Mouse (Mus musculus) brain, embryonic 14.5 days (tissue): Measurements from ENCODE around the gene Il9r. TPM values are rescaled to one million over a fixed set of nuclear protein-coding genes. Genes with fewer than 3 reads are reported as not detected.

ENCODE experiments used
- DNase-seq: peaks from one replicate; pipeline ENCODE4 v3.0.0-alpha.2; 2011; ENCODE audit warnings: low read depth
- CTCF ChIP-seq: fragments of 200-500 bp; IDR thresholded peaks from 2 replicates; pipeline ENCODE4 v1.5.1; 2012; ENCODE audit warnings: inconsistent platforms, mild to moderate bottlenecking, moderate library complexity, borderline replicate concordance; ENCODE audit not compliant: insufficient read depth, insufficient read length; ENCODE audit errors: extremely low read depth
- POLR2A ChIP-seq: fragments of 200-500 bp; IDR thresholded peaks from 2 replicates; pipeline ENCODE4 v1.6.1; 2012; ENCODE audit warnings: mild to moderate bottlenecking, inconsistent platforms, borderline replicate concordance; ENCODE audit not compliant: poor library complexity, insufficient read depth, insufficient read length, severe bottlenecking; ENCODE audit errors: extremely low read depth
- polyA plus RNA-seq: library from polyadenylated mRNA; depleted of rRNA; stranded (reverse); fragments of >200 nt; gene quantifications from 2 replicates; pipeline ENCODE4 v1.2.3, GENCODE M21; 2012

The Il9r gene
- polyA plus RNA-seq, 1 experiment: not detected

DNA sequence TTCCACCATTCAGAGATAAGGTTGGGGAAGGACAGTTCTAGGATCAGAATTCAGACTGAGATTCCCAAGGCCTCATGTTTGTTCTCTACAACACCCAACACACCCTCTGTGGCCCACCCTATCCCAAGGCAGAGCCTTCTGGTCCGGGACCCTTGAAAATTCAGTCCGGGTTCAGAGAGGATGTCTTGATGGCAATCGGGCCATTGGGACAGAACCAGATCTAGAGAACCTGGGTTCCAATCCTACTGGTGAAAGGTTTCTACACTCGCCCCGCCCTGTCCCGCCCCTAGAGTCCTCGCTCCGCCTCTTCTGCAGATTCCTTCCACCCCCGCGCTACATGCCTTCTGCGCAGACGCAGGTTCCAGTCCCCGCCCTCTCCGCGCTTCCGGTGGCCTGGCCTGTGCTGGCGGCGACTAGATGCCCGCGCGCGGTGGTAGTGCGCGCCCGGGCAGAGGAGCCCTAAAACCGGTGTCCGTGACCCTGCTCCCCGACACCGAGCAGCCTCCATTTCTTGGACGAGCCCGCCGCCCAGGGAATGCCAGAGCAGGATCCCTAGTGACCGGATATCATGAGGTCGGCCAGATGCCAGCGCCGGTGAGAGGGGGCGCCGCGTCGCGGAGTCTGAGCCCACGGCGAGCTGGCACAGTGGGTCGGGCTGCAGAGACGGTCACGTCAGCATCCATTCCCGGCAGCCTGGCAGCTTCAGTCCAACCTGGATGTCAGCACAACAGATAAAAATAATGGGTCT is 26.2 kb upstream of the Il9r start, which contains the start of gene Mpg:
Gene Mpg (plus strand): TSS at position 382 of the 748 bp plus-strand sequence.
- TF ChIP-seq CTCF (no peak), POLR2A (peak; percentile 92)
- DNase-seq: peak; percentile 94

DNA sequence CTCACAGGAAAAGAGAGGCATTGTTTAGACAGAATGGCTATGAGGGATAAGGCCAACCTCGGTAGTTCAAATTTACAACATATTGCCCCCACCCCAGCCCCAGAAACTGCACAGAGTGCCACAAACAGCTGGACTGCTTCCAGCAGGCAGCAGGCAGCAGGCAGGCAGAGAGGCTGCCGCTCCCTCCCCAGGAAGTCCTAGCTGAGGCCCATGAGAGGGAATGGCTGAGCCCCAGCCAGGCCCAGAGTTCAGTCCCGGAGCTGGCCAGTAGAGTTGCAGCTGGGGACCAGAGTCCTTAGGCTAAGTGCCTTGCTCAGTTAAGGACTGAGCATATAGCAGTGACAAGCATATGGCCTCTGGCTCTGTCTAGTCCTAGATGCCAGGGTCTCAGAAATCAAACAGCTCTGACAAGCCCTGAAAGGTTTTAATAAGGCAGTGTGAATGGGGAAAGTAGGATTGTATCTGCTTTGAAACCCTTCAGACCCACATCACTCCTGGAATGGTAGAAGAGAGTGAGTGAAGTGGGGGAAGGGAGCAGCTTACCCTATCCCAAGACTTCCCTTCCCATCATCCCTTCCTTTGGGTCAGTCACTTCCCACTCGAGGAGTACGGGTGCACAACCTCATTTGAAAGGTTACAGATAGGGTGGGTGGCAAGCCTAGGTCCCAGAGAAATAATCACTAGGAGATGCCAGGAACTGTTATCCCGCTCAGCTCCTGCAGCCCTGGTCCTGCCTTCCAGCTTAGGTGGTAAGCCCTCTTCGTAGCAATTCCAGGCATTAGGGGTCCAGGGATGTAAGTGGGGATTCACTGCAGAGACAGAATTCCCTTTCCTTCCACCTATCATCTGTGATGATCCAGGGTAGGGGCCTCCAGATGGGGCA is 25.4 kb upstream of the Il9r start:
- no peak for TF ChIP-seq CTCF
- TF ChIP-seq POLR2A: no peak
- DNase-seq: peak; percentile 43

DNA sequence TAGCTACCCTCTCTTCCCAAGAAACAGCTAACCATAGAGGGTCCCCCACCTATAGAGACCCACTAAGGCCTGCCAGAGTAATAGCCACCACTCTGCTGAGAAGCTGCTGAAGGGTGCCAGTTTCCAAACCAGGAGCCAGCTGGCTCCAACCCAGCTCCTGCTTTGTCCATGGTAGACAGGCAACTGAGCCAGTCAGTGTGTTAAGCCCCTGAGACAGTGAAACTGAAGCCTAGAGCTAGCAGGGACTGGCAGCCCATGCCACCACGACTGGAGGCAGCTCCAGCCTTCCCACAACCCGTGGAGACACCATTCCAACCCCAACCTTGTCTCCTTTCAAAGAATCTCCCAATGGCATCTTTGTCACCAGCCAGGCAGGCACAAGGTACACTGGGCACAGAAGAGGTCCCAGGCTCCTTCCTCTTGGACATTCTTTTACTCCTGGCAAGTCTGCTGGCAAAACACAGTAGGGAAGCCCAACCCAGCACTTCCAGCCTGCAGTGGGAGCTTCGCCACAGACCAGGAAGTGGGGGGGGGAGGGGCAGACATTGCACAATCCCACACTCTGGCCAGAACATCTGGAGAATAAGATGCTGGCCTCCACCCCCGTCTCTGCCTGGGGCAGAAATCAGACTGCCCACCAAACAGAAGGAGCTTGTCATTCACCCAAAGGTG is 24.5 kb upstream of the Il9r start:
- peak; percentile 88 for DNase-seq
- TF ChIP-seq CTCF (no peak), POLR2A (no peak)

DNA sequence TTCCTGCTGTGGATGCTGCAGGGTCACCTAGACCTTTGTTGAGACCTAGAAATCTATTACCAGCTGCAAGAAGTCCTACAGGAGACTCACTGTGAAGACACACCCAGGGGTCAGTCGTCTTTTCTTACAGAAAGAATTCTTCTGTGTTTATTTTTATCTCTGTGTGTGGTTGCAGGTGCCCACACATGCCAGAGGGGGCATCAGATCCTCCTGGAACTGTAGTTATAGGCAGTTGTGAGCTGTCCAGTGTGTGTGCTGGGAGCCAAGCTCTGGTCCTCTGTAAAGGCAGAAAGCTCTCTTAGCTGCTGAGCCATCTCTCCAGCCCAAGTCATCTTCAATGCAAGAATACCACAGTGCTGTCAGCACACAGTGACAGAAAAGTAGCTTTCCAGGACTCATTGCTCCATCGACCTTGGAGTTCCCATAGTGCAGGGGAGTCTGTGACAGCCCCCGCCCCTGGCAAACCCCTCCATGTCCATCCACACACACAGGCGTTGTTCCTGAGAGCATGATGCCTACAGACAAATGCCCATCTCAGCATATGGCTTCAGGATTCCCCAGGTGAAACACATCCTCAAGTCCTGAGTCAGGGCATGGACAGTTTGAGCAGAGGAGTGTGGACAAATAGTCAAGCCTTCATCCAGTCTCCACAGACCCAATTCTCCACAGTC is 23.4 kb upstream of the Il9r start:
- DNase-seq: no peak
- peak; percentile 9; the same call in 1 of the 2 replicates for TF ChIP-seq CTCF
- no peak for TF ChIP-seq POLR2A

DNA sequence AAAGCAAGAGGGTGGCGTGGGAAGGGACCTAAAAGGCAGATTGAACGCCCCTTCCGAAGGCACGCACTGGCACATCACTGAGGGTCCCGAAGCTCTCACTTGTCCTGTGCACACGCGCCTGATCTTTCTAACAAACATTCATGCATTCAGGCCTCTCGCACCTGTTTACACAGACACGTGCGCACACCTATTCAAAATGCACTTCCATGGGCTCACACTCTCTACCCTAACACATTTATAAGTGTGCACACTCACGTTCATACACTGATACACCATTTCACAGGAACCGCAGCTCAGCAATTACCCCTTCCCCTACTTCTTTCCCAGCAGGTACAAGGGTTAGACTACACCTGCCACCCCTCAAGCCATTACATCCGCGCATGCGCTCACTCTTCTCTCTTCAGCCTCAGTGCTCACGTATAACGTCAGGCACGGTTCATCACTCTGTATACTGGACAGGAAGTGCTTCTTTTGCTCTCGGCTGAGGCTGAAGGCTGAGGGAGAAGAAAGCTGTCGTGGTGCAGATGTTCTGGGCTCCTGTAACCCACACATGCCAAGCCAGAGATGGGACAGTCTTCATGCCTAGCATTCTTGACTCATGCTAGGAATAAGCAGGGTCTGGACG is 22.6 kb upstream of the Il9r start:
- no peak for TF ChIP-seq POLR2A
- no peak for TF ChIP-seq CTCF

DNA sequence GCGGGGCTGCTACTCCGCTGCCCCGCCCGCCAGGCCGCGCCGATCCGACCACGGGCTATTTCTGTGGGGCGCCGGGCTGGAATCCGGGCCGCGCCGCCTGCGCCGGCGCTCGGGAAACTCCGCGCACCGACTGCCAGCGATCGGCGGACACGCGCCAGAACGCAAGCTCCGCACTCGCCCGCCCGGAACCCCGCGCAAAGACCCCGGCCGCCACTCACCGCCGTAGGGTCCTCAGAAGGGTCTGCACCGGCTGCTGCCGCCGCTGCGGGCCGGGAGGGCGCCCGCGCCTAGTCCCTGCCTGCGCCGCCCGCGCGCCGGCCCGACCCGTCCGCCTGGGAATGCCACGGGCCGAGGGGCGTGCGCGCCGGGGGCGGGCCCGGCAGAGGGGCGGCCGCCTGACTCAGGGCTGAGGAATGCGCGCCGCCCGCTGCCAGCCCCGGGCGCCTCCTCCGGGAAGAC is 21.9 kb upstream of the Il9r start, which contains the start of gene Rhbdf1:
Gene Rhbdf1 (minus strand): TSS at position 350 of the 459 bp plus-strand sequence.
- peak; percentile 55 for DNase-seq
- TF ChIP-seq POLR2A: 0 out of 2 replicates have a peak, but pooled peaks have one; percentile 15
- no peak for TF ChIP-seq CTCF

More for the DNA sequence above, 22.6 kb upstream of the Il9r start:
- DNase-seq: peak; percentile 32

DNA sequence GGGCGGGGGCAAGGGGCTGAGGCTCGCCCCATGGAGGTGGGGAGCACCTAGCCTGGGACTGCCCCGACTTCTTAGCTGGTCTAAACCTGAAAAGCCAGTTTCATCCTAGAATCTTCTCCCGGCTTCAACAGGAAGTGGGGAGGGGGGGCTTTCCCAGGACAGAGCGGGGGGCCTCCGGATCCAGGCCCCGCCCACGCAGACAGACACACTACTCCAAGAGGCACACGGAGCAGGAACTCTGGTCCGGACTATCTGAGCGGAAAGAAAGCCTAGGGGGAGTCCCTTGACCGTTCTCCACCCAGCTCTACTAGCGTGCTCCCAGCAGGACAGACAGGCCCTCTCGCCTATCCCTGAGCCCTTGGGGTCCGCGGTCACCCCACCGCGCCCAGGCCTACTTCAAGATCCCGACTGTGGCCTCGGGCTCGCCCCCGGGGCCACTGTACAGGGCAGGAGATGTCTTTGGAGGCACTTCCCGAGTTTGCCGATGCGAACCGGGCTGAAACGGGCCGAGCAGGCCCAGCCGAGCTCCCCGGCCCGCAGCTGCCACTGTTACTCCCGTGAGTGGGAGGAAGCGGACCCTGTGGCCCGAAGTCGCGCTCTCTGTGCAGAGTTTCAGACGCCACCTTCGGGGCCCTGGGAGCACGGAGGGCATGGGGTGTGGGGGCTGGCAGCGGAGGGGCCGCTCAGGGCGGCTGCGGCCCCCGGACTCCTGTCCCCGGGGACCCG is 21.3 kb upstream of the Il9r start:
- TF ChIP-seq POLR2A (no peak), CTCF (no peak)
- DNase-seq: peak; percentile 48

DNA sequence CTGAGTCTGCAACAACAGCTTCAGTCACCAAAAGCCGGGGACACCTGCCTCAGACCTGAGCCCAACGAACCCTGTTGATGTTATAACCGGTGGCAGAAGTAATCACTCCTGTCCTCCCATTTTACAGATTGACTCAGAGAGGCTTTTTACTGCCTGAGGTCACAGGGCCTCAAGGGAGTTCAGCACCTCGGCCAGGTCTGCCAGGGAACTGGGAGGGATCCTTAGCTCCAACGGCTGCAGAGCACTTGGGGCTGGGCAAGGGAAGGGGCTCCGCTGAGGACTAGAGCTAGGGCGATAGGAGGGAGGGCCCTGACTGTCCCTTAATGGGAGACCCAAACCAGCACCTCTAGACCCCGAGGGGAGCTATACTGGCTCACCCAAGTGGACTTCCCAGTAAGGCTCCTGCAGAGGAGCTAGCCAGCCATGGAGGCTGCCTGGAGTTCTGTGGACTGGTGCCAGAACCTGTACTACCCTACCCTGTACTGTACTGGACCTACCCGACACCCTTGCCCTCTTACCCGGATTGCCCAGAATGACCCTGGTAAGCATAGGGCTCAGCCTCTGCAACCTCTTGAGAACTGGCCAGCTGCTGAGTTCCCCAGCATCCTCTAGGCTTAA is 20.6 kb upstream of the Il9r start:
- TF ChIP-seq CTCF: no peak
- TF ChIP-seq POLR2A: no peak
- no peak for DNase-seq

DNA sequence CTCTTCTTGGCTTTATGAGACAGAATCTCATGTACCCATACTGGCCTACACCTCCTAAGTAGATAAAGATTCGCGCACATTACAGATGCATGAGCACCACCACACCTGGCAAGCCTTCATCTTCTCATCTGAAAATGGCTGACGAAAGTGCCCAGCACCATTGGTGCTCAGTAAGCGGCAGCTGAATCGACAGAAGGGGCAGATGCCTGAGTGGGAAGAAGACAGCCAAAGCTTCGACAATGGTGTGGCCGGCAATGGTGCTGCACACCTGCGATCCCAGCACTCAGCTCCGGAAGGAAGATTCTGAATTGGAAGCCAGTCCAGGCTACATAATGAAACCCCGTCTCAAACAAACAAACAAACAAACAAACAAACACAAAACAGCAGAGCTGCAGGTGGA is 19.2 kb upstream of the Il9r start:
- DNase-seq: no peak
- no peak for TF ChIP-seq CTCF
- no peak for TF ChIP-seq POLR2A

DNA sequence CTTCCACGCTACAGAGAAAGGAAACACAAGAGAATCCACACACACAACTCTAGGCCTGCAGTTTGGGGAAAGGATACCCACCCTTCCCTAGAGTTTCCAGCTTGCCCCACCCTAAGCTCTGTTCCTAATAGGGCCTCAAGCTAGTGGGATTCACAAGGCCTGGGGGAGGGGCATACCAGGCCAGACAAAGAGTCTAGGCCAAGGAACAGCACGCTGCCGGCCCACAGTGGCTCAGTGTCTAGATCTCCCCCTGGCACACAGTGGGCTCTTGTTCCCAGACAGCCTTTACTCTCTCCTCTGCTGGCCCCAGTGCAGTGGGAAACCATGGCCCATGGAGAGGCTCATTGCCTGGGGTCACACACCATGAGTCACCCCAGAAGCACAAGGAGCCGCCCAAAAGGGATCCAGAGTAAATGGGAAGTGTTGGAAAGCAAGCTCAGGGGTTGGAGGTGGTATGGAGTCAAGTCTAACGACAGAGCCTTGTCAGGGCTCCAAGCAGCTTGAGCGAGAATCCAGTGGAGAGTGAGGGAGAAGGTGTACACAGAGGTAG is 18.5 kb upstream of the Il9r start:
- DNase-seq: peak; percentile 55
- TF ChIP-seq POLR2A (no peak), CTCF (no peak)
